In the genomic region with DNA sequence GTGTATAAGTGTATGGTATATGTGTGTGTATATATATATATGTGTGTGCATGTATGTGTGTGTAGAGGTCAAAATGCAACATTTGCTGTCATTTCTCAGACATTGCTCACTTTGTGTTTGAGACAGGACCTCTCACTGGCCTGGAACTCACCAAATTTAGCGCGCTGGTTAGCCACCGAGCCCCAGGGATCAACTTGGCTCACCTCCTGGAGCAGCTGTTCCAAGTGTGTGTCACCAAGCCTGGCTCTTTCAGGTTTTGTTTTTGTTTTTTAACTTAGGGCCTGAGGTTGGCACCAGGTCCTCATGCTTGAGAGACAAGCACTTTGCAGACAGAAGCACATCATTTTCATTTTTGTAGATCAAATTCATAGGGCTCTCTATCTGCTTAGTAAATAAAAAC, we compare ENCODE assay signal across 18 mouse cellular contexts.
A peak's percentile ranks its signal among the peaks of the same experiment; 100 is the strongest.
DNase-seq lines count a peak whose midpoint lies in the region; ATAC-seq and TF ChIP-seq lines count a peak whose summit lies in the region.
"Had no signal": no experiment of that assay in that cellular context is flagged by ENCODE, and none has a peak within 500 bp of the region (broad histone marks: within the 10 kb centered on the region; RNA-seq: fewer than 3 reads in every experiment).

No protein-coding gene starts in this region.

- no peak overlapping the region for H3K4me3 ChIP-seq in midbrain, embryonic 16.5 days (ENCODE audit: low read depth, low read length)
- H3K4me3 ChIP-seq: erythroblast, embryonic 14.5 days; forebrain, embryonic 15.5 days; heart, embryonic 15.5 days; hindbrain, embryonic 15.5 days; neural tube, embryonic 12.5 days had no signal

- H3K27ac ChIP-seq in midbrain, embryonic 16.5 days (ENCODE audit: low read length), result no peak overlapping the region
- H3K27ac ChIP-seq: forebrain, embryonic 15.5 days; heart, embryonic 15.5 days; hindbrain, embryonic 15.5 days; neural tube, embryonic 12.5 days had no signal

- 81% methylated on average over 3 of the region's 3 CpGs for WGBS in midbrain, embryonic 16.5 days

- CTCF ChIA-PET in Patski (lab: Charles Lee), result no interaction called here

- H3K9me3 ChIP-seq in midbrain, embryonic 16.5 days (replicated peaks; ENCODE audit: control insufficient read depth, low read length, poor library complexity, severe bottlenecking), result no peaks in the 10 kb centered on the region
- H3K9me3 ChIP-seq: forebrain, embryonic 15.5 days; heart, embryonic 15.5 days; hindbrain, embryonic 15.5 days; neural tube, embryonic 12.5 days had no signal

- no peaks in the 10 kb centered on the region for H3K4me1 ChIP-seq in midbrain, embryonic 16.5 days (ENCODE audit: control insufficient read depth, insufficient read depth, low read length)
- H3K4me1 ChIP-seq: forebrain, embryonic 15.5 days; hindbrain, embryonic 15.5 days; neural tube, embryonic 12.5 days had no signal

- H3K4me2 ChIP-seq in midbrain, embryonic 16.5 days (ENCODE audit: low read length), result no peak overlapping the region
- H3K4me2 ChIP-seq: forebrain, embryonic 15.5 days; heart, embryonic 15.5 days; hindbrain, embryonic 15.5 days; neural tube, embryonic 12.5 days had no signal

- no peaks in the 10 kb centered on the region for H3K27me3 ChIP-seq in Patski
- no peaks in the 10 kb centered on the region for H3K27me3 ChIP-seq in midbrain, embryonic 16.5 days (ENCODE audit: control insufficient read depth, insufficient read depth, low read depth, low read length)
- H3K27me3 ChIP-seq: forebrain, embryonic 15.5 days; heart, embryonic 15.5 days; hindbrain, embryonic 15.5 days; neural tube, embryonic 12.5 days had no signal

- no peak for ATAC-seq in Patski
- ATAC-seq in midbrain, embryonic 16.5 days, result no peak
- ATAC-seq in activated CD4-positive, CD25-positive, alpha-beta regulatory T cell, adult 4 months, result no peak
- ATAC-seq: forebrain, embryonic 15.5 days had no signal

- peak; percentile 96 for DNase-seq in heart, adult 11 months
- no peak for DNase-seq in heart, adult 8-10 months (ENCODE audit: low spot score)
- peak; percentile 74 for DNase-seq in 3T3-L1 (ENCODE audit: low read depth, low spot score)
- peak; percentile 20 for DNase-seq in Patski (ENCODE audit: low read depth, low spot score)
- DNase-seq in gastrocnemius, postnatal 25 days, result peak; percentile 55
- no peak for DNase-seq in urinary bladder, postnatal 25 days (ENCODE audit: low spot score)
- DNase-seq: cerebellum, adult 11-12 months; kidney, adult 18-20 months; kidney, postnatal 36 days; lung, adult 18-20 months; thymus, postnatal 25 days had no signal

- TF ChIP-seq CTCF in Patski (IDR thresholded peaks at IDR 0.05), result no peak

- POLR2A ChIA-PET in Patski (lab: Charles Lee), result no interaction called here

- H3K36me3 ChIP-seq in midbrain, embryonic 16.5 days (ENCODE audit: control insufficient read depth, insufficient read depth, low read length), result no peaks in the 10 kb centered on the region
- H3K36me3 ChIP-seq: forebrain, embryonic 15.5 days; heart, embryonic 15.5 days; hindbrain, embryonic 15.5 days; neural tube, embryonic 12.5 days had no signal

- no peak overlapping the region for H3K9ac ChIP-seq in midbrain, embryonic 16.5 days (ENCODE audit: low read depth, low read length)
- H3K9ac ChIP-seq: forebrain, embryonic 15.5 days; heart, embryonic 15.5 days; hindbrain, embryonic 15.5 days; neural tube, embryonic 12.5 days had no signal

- in situ Hi-C loops in Patski (cut with MboI; ENCODE audit: low pct_unique_long_range_greater_than_20kb), result no loop called here

Comparison
In these comparisons a context has a peak if more than half of its experiments do, and no peak if none do; other contexts are left out.
1. DNase-seq: peak in heart, adult 11 months (single experiment), 3T3-L1 (single experiment), Patski (single experiment) and gastrocnemius, postnatal 25 days (single experiment); none in heart, adult 8-10 months (single experiment) and urinary bladder, postnatal 25 days (single experiment).